Mouse (Mus musculus): ENCODE results near the gene Tbc1d32. TPM values are rescaled to one million over a fixed set of nuclear protein-coding genes. Genes with fewer than 3 reads are reported as not detected.

Gene Tbc1d32
- polyA plus RNA-seq, 2 experiments, result 0.27 to 0.46 TPM

GRCm38 (mm10) chr10:56062746-56063145, 165.7 kb downstream of the Tbc1d32 start:
- Histone ChIP-seq H3K4me3 (ENCODE audit: insufficient read depth in 1 of 2, low read depth in 2 of 2, low read length in 2 of 2) (no peak overlapping the region), H3K27ac (no peak overlapping the region), H3K27me3 (ENCODE audit: control insufficient read depth, insufficient read depth, low read length) (no peaks in the 10 kb centered on the region), H3K9me3 (ENCODE audit: control insufficient read depth, low read length) (no peaks in the 10 kb centered on the region), H3K36me3 (replicated peaks; ENCODE audit: control insufficient read depth, insufficient read depth, low read depth) (no peaks in the 10 kb centered on the region), H3K4me1 (replicated peaks; ENCODE audit: control insufficient read depth in 2 of 2, insufficient read depth in 2 of 2, low read length in 1 of 2) (no peaks in the 10 kb centered on the region), H3K4me2 (ENCODE audit: low read depth) (no peak overlapping the region), H3K9ac (replicated peaks) (no peak overlapping the region)
- 63% methylated on average over 2 of the region's 2 CpGs for WGBS (ENCODE audit: insufficient replicate concordance)
- TF ChIP-seq EP300 (IDR thresholded peaks at IDR 0.05; ENCODE audit: low read depth), result no peak
- no peak for TF ChIP-seq CTCF (IDR thresholded peaks at IDR 0.05; ENCODE audit: low read depth)
- ATAC-seq (ENCODE audit: insufficient read depth) (no peak), DNase-seq (ENCODE audit: low read depth in 3 of 3, low spot score in 3 of 3) (no peak)

GRCm38 (mm10) chr10:56061238-56061830, 167.2 kb downstream of the Tbc1d32 start:
- no peaks in the 10 kb centered on the region for H3K4me1 ChIP-seq (replicated peaks; ENCODE audit: control insufficient read depth in 2 of 2, insufficient read depth in 2 of 2, low read length in 1 of 2)
- TF ChIP-seq EP300 (IDR thresholded peaks at IDR 0.05; ENCODE audit: low read depth), result no peak
- no peak for TF ChIP-seq CTCF (IDR thresholded peaks at IDR 0.05; ENCODE audit: low read depth)
- no peaks in the 10 kb centered on the region for H3K27me3 ChIP-seq (ENCODE audit: control insufficient read depth, insufficient read depth, low read length)
- DNase-seq (ENCODE audit: low read depth in 3 of 3, low spot score in 3 of 3) (no peak), ATAC-seq (ENCODE audit: insufficient read depth) (no peak)
- no peaks in the 10 kb centered on the region for H3K9me3 ChIP-seq (ENCODE audit: control insufficient read depth, low read length)
- WGBS (ENCODE audit: insufficient replicate concordance), result 54% methylated on average over 2 of the region's 2 CpGs
- no peaks in the 10 kb centered on the region for H3K36me3 ChIP-seq (replicated peaks; ENCODE audit: control insufficient read depth, insufficient read depth, low read depth)
- no peak overlapping the region for H3K9ac ChIP-seq (replicated peaks)
- H3K27ac ChIP-seq, result no peak overlapping the region
- no peak overlapping the region for H3K4me2 ChIP-seq (ENCODE audit: low read depth)
- H3K4me3 ChIP-seq (ENCODE audit: insufficient read depth in 1 of 2, low read depth in 2 of 2, low read length in 2 of 2), result no peak overlapping the region

GRCm38 (mm10) chr10:56058979-56059422, 169.5 kb downstream of the Tbc1d32 start:
- no peak overlapping the region for H3K9ac ChIP-seq (replicated peaks)
- H3K36me3 ChIP-seq (replicated peaks; ENCODE audit: control insufficient read depth, insufficient read depth, low read depth), result no peaks in the 10 kb centered on the region
- no peaks in the 10 kb centered on the region for H3K9me3 ChIP-seq (ENCODE audit: control insufficient read depth, low read length)
- DNase-seq (ENCODE audit: low read depth in 3 of 3, low spot score in 3 of 3), result no peak
- 58% methylated on average over 3 of the region's 3 CpGs for WGBS (ENCODE audit: insufficient replicate concordance)
- no peak for ATAC-seq (ENCODE audit: insufficient read depth)
- H3K27me3 ChIP-seq (ENCODE audit: control insufficient read depth, insufficient read depth, low read length), result no peaks in the 10 kb centered on the region
- no peak overlapping the region for H3K4me2 ChIP-seq (ENCODE audit: low read depth)
- H3K4me3 ChIP-seq (ENCODE audit: insufficient read depth in 1 of 2, low read depth in 2 of 2, low read length in 2 of 2), result no peak overlapping the region
- H3K27ac ChIP-seq, result no peak overlapping the region
- TF ChIP-seq EP300 (IDR thresholded peaks at IDR 0.05; ENCODE audit: low read depth), result no peak
- H3K4me1 ChIP-seq (replicated peaks; ENCODE audit: control insufficient read depth in 2 of 2, insufficient read depth in 2 of 2, low read length in 1 of 2), result no peaks in the 10 kb centered on the region

- Histone ChIP-seq H3K27ac (no peak overlapping the region), H3K4me1 (replicated peaks; ENCODE audit: control insufficient read depth in 2 of 2, insufficient read depth in 2 of 2, low read length in 1 of 2) (no peaks in the 10 kb centered on the region), H3K9me3 (ENCODE audit: control insufficient read depth, low read length) (no peaks in the 10 kb centered on the region), H3K36me3 (replicated peaks; ENCODE audit: control insufficient read depth, insufficient read depth, low read depth) (no peaks in the 10 kb centered on the region), H3K4me2 (ENCODE audit: low read depth) (no peak overlapping the region), H3K4me3 (ENCODE audit: insufficient read depth in 1 of 2, low read depth in 2 of 2, low read length in 2 of 2) (no peak overlapping the region), H3K9ac (replicated peaks) (no peak overlapping the region), H3K27me3 (ENCODE audit: control insufficient read depth, insufficient read depth, low read length) (no peaks in the 10 kb centered on the region)
- no peak for DNase-seq (ENCODE audit: low read depth in 3 of 3, low spot score in 3 of 3)
- no peak for ATAC-seq (ENCODE audit: insufficient read depth)
- TF ChIP-seq EP300 (IDR thresholded peaks at IDR 0.05; ENCODE audit: low read depth) (no peak), CTCF (IDR thresholded peaks at IDR 0.05; ENCODE audit: low read depth) (no peak)
Observed at GRCm38 (mm10) chr10:56025400-56025799, 203.1 kb downstream of the Tbc1d32 start.

GRCm38 (mm10) chr10:56024579-56024978, 203.9 kb downstream of the Tbc1d32 start:
- no peaks in the 10 kb centered on the region for H3K4me1 ChIP-seq (replicated peaks; ENCODE audit: control insufficient read depth in 2 of 2, insufficient read depth in 2 of 2, low read length in 1 of 2)
- 67% methylated on average over 2 of the region's 2 CpGs for WGBS (ENCODE audit: insufficient replicate concordance)
- no peak overlapping the region for H3K27ac ChIP-seq
- no peaks in the 10 kb centered on the region for H3K9me3 ChIP-seq (ENCODE audit: control insufficient read depth, low read length)
- no peak overlapping the region for H3K4me3 ChIP-seq (ENCODE audit: insufficient read depth in 1 of 2, low read depth in 2 of 2, low read length in 2 of 2)
- no peaks in the 10 kb centered on the region for H3K36me3 ChIP-seq (replicated peaks; ENCODE audit: control insufficient read depth, insufficient read depth, low read depth)
- H3K27me3 ChIP-seq (ENCODE audit: control insufficient read depth, insufficient read depth, low read length), result no peaks in the 10 kb centered on the region
- no peak overlapping the region for H3K4me2 ChIP-seq (ENCODE audit: low read depth)
- no peak overlapping the region for H3K9ac ChIP-seq (replicated peaks)
- DNase-seq (ENCODE audit: low read depth in 3 of 3, low spot score in 3 of 3) (no peak), ATAC-seq (ENCODE audit: insufficient read depth) (no peak)
- no peak for TF ChIP-seq CTCF (IDR thresholded peaks at IDR 0.05; ENCODE audit: low read depth)
